Mouse (Mus musculus) embryo, embryonic 10 days (tissue): ENCODE measurements around the gene Glp1r.

Experiments used
- DNase-seq: peaks from one replicate; pipeline ENCODE4 v3.0.0-alpha.2; 2015; ENCODE audit warnings: low spot score

The Glp1r gene

DNA sequence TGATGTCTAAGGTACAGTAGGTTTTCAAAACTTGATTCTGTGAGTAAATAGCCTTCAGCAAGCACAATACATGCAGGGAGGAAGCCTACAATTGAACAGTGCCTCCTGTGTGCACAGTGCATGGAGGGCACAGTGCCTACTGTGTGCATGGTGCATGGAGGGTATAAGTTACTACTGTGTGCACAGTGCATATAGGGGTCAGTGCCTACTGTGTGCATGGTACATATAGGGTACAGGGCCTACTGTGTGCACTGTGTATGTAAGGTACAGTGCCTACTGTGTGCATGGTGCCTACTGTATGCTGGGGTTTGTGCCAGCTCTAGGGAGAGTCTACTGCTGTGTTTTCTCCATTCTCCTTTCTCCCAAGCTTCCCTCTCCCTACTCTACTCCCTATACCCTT, 12.6 kb downstream of the Glp1r start:
- DNase-seq: no peak

GRCm38 (mm10) chr17:30923566-30923965, 21.9 kb downstream of the Glp1r start:
- no peak for DNase-seq

GRCm38 (mm10) chr17:30930827-30931226, 29.2 kb downstream of the Glp1r start:
- no peak for DNase-seq

DNA sequence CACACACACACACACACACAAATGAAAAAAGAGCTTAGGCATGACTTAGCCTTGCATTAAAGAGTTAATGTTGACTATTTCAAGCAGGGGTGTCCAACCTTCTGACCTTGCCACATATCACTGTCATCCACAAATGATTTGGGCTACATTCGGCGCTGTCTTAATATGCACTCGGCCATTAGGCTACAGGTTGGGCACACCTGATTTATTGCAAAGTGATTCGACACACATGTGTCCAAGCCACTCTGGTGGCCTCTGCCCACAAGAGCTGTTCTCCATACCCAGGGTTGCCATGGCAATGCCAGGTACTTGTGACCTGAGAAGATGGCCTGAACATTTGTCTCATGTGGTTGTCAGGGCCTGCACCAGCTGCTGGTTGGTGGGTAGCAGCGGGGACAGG, 31.2 kb downstream of the Glp1r start:
- DNase-seq: peak; percentile 48

DNA sequence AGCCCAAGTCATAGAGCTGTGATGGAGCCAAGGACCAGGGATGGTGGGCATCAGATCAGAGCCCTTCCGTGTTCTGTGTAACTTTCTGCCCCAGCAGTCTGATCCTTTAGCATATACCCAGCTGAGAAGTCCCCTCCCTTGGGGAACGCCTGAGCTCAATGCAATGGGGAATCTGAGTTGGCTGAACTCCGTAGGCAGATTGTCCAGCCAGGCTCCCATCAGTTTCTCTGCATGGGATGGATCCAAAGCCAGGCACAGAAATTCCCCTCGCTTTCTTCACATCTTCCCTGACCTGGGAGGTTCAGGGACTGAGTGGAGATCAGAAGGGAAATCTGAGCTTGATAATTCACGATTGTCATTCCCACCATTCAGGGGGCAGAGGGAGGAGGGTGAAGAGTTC, 33.7 kb downstream of the Glp1r start:
- no peak for DNase-seq

DNA sequence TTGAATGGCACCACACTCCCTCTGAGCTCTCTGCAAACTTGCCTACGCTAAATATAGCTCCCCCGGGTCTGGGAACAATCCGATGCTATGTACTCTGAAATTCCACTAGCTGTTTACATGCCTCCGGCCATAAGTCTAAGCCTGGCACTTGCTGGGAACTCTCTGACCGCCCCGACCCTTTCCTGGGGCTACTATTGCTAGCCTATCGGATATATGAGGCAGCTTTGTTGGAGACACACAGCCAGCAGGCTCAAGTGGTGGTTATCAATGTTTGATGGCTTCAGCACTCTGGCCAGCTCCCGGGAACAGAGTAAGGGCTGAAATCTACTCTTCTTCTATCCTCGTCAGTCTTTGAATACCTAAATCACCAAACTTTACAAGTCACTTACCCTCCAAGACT, 36.9 kb downstream of the Glp1r start:
- DNase-seq: peak; percentile 73

- no peak for DNase-seq
Observed at GRCm38 (mm10) chr17:30948382-30948781, 46.8 kb downstream of the Glp1r start.

GRCm38 (mm10) chr17:30950780-30951179, 49.2 kb downstream of the Glp1r start:
- DNase-seq: peak; percentile 72

- no peak for DNase-seq
Observed at GRCm38 (mm10) chr17:30951600-30951999, 50.0 kb downstream of the Glp1r start.

GRCm38 (mm10) chr17:30954340-30954739, 52.7 kb downstream of the Glp1r start, which contains the start of gene Umodl1:
Umodl1 (plus strand) TSS chr17:30954640.
- DNase-seq: no peak

DNA sequence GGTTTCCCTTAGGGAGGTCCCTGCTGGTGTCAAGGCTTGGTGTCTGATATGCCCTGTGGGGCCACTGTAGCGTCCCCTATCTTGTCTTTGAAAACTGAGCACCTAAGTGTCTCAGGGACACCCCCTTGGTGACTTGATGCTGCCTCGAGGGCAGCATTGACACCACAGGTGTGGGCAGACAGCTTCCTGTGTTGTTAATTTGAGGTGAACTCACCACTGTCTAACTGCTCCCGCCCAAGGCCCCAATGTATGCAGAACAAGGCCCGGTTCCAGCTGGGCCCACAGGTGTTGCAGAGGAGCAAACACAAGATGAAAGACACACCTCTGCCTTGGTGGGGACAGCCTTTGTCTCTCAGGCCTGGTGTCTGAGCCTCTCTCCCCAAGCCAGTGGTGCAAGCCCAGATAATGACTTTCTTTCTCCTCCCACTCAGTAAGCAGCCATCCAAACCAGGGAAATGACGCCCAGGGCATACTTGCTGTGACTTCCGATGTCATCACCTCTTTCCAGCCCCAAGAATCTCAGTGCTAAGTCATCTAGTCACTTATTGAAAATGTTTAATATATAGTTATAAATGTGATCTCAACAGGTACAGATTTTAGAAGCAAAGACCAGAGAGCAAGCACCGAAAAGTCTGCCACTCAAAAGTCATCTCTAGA, 60.4 kb downstream of the Glp1r start:
- no peak for DNase-seq

- DNase-seq: peak; percentile 6
Observed at GRCm38 (mm10) chr17:30962880-30963279, 61.3 kb downstream of the Glp1r start.

- no peak for DNase-seq
Observed at GRCm38 (mm10) chr17:30969983-30970382, 68.4 kb downstream of the Glp1r start.

- DNase-seq: no peak
Observed at GRCm38 (mm10) chr17:30971877-30972276, 70.3 kb downstream of the Glp1r start.

DNA sequence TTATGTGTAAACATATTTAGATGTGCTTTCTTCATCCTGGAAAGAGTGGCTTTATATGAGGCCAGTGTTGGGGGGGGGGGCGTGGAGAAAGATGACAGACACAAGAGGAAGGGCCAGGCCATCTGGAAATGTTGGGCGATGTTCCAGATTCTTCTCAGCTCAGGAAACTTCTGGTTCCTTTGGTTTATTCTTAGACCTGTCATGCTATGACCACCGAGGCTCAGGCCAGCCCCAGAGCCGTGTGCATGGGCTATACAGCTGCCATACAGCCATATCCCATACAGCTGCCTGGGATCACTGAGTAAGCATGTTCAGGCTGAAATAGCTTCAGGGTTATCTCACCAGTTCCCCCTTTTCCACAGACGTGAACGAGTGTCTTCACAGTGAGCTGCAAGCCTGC, 71.7 kb downstream of the Glp1r start:
- no peak for DNase-seq

DNA sequence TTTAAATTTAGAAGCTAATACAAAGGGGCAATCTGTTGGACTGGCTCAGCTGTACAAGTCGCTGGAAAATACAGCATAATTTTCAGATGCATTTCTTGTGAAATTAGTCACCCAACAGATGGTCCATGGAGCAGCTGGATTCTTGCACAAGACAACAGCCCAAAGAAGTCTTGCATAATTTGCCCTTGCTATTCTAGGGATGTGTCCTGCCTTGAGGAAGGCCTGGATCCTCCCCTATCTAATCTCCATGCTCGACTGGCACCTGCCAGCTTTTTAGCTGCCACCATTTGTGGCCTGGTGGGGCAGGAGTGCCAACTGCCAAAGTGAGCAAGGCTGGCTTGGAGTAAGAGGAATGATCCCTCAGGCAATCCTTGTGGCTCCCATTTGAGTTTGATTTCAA, 75.7 kb downstream of the Glp1r start:
- no peak for DNase-seq

DNA sequence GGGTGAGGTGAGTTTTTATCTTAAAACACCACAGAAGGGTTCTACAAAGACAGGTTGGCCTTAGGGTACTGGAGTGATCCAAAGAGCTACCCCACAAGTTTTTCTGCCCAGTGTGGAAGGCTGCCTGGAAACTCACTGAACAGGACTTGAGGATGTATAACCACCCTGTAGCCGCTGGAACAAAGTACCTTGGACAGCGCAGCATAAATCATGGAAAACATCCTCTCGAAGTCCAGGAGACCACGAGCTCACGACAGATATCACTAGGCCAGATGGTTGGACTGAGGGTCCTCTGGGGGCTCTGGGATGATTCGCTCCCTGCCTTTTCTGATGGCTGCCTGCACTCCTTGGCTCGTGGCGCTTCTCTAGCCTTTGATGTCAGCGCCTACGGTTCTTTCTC, 76.9 kb downstream of the Glp1r start:
- peak; percentile 52 for DNase-seq

DNA sequence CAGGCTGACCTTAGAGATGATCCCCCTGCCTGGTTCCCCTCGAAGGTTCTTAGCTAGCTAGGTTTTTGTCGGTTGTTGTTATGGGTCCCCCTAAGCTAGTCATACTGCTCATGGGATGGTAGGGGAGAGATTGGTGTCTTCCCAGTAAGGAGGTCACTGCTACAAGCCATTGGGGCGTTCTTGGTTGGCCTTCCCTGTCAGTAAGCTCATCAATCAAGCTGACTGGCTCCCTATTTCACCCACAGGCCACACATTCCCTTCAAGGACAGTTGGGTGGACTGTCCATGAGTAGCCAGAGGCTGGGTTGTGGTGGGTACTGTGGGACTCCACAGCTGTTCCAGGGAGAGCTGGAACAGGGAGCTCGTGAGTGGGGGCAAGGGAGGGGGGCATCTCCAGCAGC, 81.9 kb downstream of the Glp1r start:
- no peak for DNase-seq

GRCm38 (mm10) chr17:30990254-30990653, 88.6 kb downstream of the Glp1r start:
- peak; percentile 71 for DNase-seq
